Mouse (Mus musculus) brain, embryonic 14.5 days (tissue): Measurements from ENCODE around the gene Cd83.

Experiments used
- CTCF ChIP-seq: fragments of 200-500 bp; IDR thresholded peaks from 2 replicates; pipeline ENCODE4 v1.5.1; 2012; ENCODE audit warnings: inconsistent platforms, mild to moderate bottlenecking, moderate library complexity, borderline replicate concordance; ENCODE audit not compliant: insufficient read depth, insufficient read length; ENCODE audit errors: extremely low read depth
- POLR2A ChIP-seq: fragments of 200-500 bp; IDR thresholded peaks from 2 replicates; pipeline ENCODE4 v1.6.1; 2012; ENCODE audit warnings: mild to moderate bottlenecking, inconsistent platforms, borderline replicate concordance; ENCODE audit not compliant: poor library complexity, insufficient read depth, insufficient read length, severe bottlenecking; ENCODE audit errors: extremely low read depth

DNA sequence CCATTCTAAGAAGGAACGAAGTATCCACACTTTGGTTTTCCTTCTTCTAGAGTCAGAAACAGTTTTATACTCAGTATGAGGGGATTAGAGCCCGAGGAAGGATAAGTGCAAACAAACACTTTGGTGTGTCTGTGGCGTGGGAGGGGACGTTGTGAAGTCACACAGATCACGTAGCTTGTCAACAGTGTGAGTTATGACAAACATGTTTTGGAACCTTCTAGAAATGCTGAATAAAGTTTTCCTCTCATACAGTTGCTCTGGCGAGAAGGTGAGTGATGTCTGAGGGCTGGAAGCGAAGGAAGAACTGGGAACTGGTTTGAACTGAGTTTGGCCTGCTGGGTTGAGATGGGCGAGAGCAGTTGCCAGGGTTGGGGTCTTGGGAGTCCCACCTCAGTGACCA, 4.5 kb upstream of the Cd83 start:
- TF ChIP-seq CTCF (no peak), POLR2A (no peak)
